11 mouse cellular contexts compared by ENCODE assay signal in the genomic region with DNA sequence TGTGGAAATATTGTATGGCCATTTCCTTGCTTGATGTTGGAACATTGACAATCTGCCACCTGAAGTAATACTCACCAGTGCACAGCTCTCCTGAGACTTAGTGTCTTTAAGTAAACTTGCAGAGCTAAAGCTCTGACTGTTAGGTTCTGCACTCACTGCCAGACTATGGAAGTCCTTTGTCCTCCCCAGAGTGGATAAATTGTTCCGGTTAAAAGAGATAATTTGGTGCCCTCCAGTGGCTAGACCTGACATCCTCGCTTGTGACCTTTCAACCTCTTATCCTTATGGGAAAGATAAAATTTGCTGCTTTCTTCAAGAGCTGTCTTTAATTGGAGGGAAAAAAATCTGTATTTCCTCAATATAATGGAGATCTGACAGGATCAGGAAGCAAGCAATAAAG.
DNase-seq lines count a peak whose midpoint lies in the region; ATAC-seq and TF ChIP-seq lines count a peak whose summit lies in the region.
"Had no signal": no experiment of that assay in that cellular context is flagged by ENCODE, and none has a peak within 500 bp of the region (broad histone marks: within the 10 kb centered on the region; RNA-seq: fewer than 3 reads in every experiment).

No protein-coding gene starts in this region.

- no peak overlapping the region for H3K27ac ChIP-seq in liver, adult 2 months (replicated peaks; ENCODE audit: insufficient read depth, low read depth, low read length)
- no peak overlapping the region for H3K27ac ChIP-seq in hindbrain, postnatal 0 days
- H3K27ac ChIP-seq in neural tube, embryonic 14.5 days (ENCODE audit: low read depth, low read length), result no peak overlapping the region
- H3K27ac ChIP-seq: embryonic facial prominence, embryonic 15.5 days; heart, embryonic 10.5 days; macrophage had no signal

- peak; percentile 9 for DNase-seq in cerebellum, adult 9-10 months
- DNase-seq in cerebellum, adult 11-12 months, result no peak
- peak; percentile 8 for DNase-seq in liver, adult 2 months (ENCODE audit: extremely low read depth, low read depth, low spot score)
- DNase-seq in liver, result no peak
- peak; percentile 62 for DNase-seq in hindbrain, postnatal 0 days (ENCODE audit: low spot score)
- no peak for DNase-seq in thymus, postnatal 14 days
- no peak for DNase-seq in spleen, postnatal 10 days (ENCODE audit: low spot score in 2 of 2)

- TF ChIP-seq POLR2A in liver, adult 2 months (IDR thresholded peaks at IDR 0.05; ENCODE audit: extremely low read depth, insufficient read depth, low read length), result no peak

- WGBS in liver, adult 2 months, result 7% methylated on average over 2 of the region's 2 CpGs
- WGBS in hindbrain, postnatal 0 days, result 7% methylated on average over 2 of the region's 2 CpGs
- 12% methylated on average over 2 of the region's 2 CpGs for WGBS in neural tube, embryonic 14.5 days

- no peak overlapping the region for H3K4me2 ChIP-seq in hindbrain, postnatal 0 days (ENCODE audit: low read depth, low read length)
- H3K4me2 ChIP-seq in neural tube, embryonic 14.5 days (ENCODE audit: low read depth, low read length), result no peak overlapping the region
- H3K4me2 ChIP-seq: embryonic facial prominence, embryonic 15.5 days had no signal

- no peaks in the 10 kb centered on the region for H3K36me3 ChIP-seq in liver, adult 2 months (ENCODE audit: control insufficient read depth, insufficient read depth, low read length)
- no peaks in the 10 kb centered on the region for H3K36me3 ChIP-seq in hindbrain, postnatal 0 days (ENCODE audit: insufficient read depth, low read length)
- no peaks in the 10 kb centered on the region for H3K36me3 ChIP-seq in neural tube, embryonic 14.5 days (ENCODE audit: control insufficient read depth, insufficient read depth, low read length)
- H3K36me3 ChIP-seq: embryonic facial prominence, embryonic 15.5 days; heart, embryonic 10.5 days had no signal

- no peaks in the 10 kb centered on the region for H3K9me3 ChIP-seq in hindbrain, postnatal 0 days (ENCODE audit: low read length)
- no peaks in the 10 kb centered on the region for H3K9me3 ChIP-seq in neural tube, embryonic 14.5 days (ENCODE audit: control insufficient read depth, low read length)
- H3K9me3 ChIP-seq: embryonic facial prominence, embryonic 15.5 days; heart, embryonic 10.5 days had no signal

- no peaks in the 10 kb centered on the region for H3K79me2 ChIP-seq in liver, adult 2 months (ENCODE audit: control insufficient read depth, insufficient read depth, low read length)

- H3K27me3 ChIP-seq in liver, adult 2 months (ENCODE audit: control insufficient read depth, insufficient read depth, low read length), result no peaks in the 10 kb centered on the region
- H3K27me3 ChIP-seq in hindbrain, postnatal 0 days (ENCODE audit: insufficient read depth, low read length), result no peaks in the 10 kb centered on the region
- H3K27me3 ChIP-seq in neural tube, embryonic 14.5 days (ENCODE audit: control insufficient read depth, insufficient read depth, low read length), result no peaks in the 10 kb centered on the region
- H3K27me3 ChIP-seq: embryonic facial prominence, embryonic 15.5 days had no signal

- TF ChIP-seq CTCF in liver, adult 2 months (IDR thresholded peaks at IDR 0.05; ENCODE audit: low read depth, low read length), result peak; percentile 10; the same call in 1 of the 2 replicates
- TF ChIP-seq CTCF in hindbrain, postnatal 0 days (IDR thresholded peaks at IDR 0.05; ENCODE audit: low read depth), result peak; percentile 56

- no peak overlapping the region for H3K9ac ChIP-seq in liver, adult 2 months (ENCODE audit: low read depth, low read length)
- H3K9ac ChIP-seq in hindbrain, postnatal 0 days (replicated peaks; ENCODE audit: low read length), result no peak overlapping the region
- H3K9ac ChIP-seq in neural tube, embryonic 14.5 days (replicated peaks; ENCODE audit: low read depth, low read length), result no peak overlapping the region
- H3K9ac ChIP-seq: embryonic facial prominence, embryonic 15.5 days had no signal

- peak; percentile 45; the same call in 1 of the 2 replicates for ATAC-seq in hindbrain, postnatal 0 days
- peak; percentile 70; the same call in 1 of the 2 replicates for ATAC-seq in neural tube, embryonic 14.5 days (ENCODE audit: low read depth)

- H3K4me1 ChIP-seq in liver, adult 2 months (ENCODE audit: control insufficient read depth, insufficient read depth, low read length), result no peaks in the 10 kb centered on the region
- no peaks in the 10 kb centered on the region for H3K4me1 ChIP-seq in hindbrain, postnatal 0 days (ENCODE audit: insufficient read depth, low read length)
- H3K4me1 ChIP-seq in neural tube, embryonic 14.5 days (ENCODE audit: control insufficient read depth, insufficient read depth, low read length), result no peaks in the 10 kb centered on the region
- H3K4me1 ChIP-seq: embryonic facial prominence, embryonic 15.5 days; heart, embryonic 10.5 days had no signal

- no peak overlapping the region for H3K4me3 ChIP-seq in liver, adult 2 months (ENCODE audit: insufficient read depth, low read depth, low read length)
- H3K4me3 ChIP-seq in hindbrain, postnatal 0 days (ENCODE audit: low read length), result no peak overlapping the region
- H3K4me3 ChIP-seq in neural tube, embryonic 14.5 days (ENCODE audit: low read depth, low read length), result no peak overlapping the region
- H3K4me3 ChIP-seq: embryonic facial prominence, embryonic 15.5 days; heart, embryonic 10.5 days had no signal

Comparison
In these comparisons a context has a peak if more than half of its experiments do, and no peak if none do; other contexts are left out.
1. DNase-seq: peak in cerebellum, adult 9-10 months (single experiment), liver, adult 2 months (single experiment) and hindbrain, postnatal 0 days (single experiment); none in cerebellum, adult 11-12 months (single experiment), liver (single experiment), thymus, postnatal 14 days (single experiment) and spleen, postnatal 10 days (0 of 2).